Mouse (Mus musculus) E14TG2a.4 (cell line): ENCODE measurements around the gene Nkapd1.

Source experiments
- CTCF ChIP-seq: conservative IDR thresholded peaks from 2 replicates; pipeline ENCODE4 v1.5.1; 2014; ENCODE audit warnings: low read length
- NANOG ChIP-seq: IDR thresholded peaks from 2 replicates; pipeline ENCODE4 v1.6.1; 2014; ENCODE audit warnings: borderline replicate concordance, low read length, mixed read lengths

- TF ChIP-seq CTCF (no peak), NANOG (no peak)
Observed at GRCm38 (mm10) chr9:50617794-50618330, 598 bp upstream of the Nkapd1 start.
